ENCODE assay signal across 11 mouse cellular contexts in genomic region chr13:6516886-6517285, GRCm38 (mm10).
"Had no signal": no experiment of that assay in that cellular context is flagged by ENCODE, and none has a peak within 500 bp of the region (broad histone marks: within the 10 kb centered on the region; RNA-seq: fewer than 3 reads in every experiment).

No protein-coding gene starts in this region.

- DNase-seq: kidney, postnatal 14 days; kidney, postnatal 4 days; left cerebral cortex, postnatal 4 days; liver, postnatal 0 days; lung, embryonic 14.5 days; midbrain, embryonic 14.5 days; retina, postnatal 1 day; right cerebral cortex, postnatal 25 days; spleen, adult 18-20 months; thymus, postnatal 25 days had no signal

- ATAC-seq: liver, postnatal 0 days; lung, postnatal 0 days had no signal
